Mouse (Mus musculus) limb, embryonic 14.5 days (tissue): Measurements from ENCODE around the gene Spam1. TPM values are rescaled to one million over a fixed set of nuclear protein-coding genes. Genes with fewer than 3 reads are reported as not detected.

ENCODE experiments used
- ATAC-seq: fragments of 200-750 bp; cut with Nextera tagmentation; 2 replicates; pipeline ENCODE4 v1.8.0; 2017; ENCODE audit warnings: low read depth, moderate number of reproducible peaks, moderate TSS enrichment; ENCODE audit not compliant: low FRiP score
- DNase-seq: peaks from one replicate; pipeline ENCODE4 v3.0.0-alpha.2; 2015; ENCODE audit warnings: low spot score
- H3K27ac ChIP-seq: fragments of 300-500 bp; sonication (generic); replicated peaks from 2 replicates; pipeline ENCODE4 v1.5.1; 2014; ENCODE audit warnings: low read depth, mild to moderate bottlenecking, low read length, moderate library complexity, mixed read lengths
- H3K27me3 ChIP-seq: fragments of 300-500 bp; sonication (generic); 2 replicates; pipeline ENCODE4 v1.6.1; 2014; ENCODE audit warnings: low read length, mixed read lengths; ENCODE audit not compliant: control insufficient read depth, insufficient read depth
- H3K36me3 ChIP-seq: fragments of 300-500 bp; sonication (generic); 2 replicates; pipeline ENCODE4 v1.6.1; 2014; ENCODE audit warnings: mild to moderate bottlenecking, low read length, moderate library complexity, mixed read lengths; ENCODE audit not compliant: control insufficient read depth, insufficient read depth
- H3K4me1 ChIP-seq: fragments of 300-500 bp; sonication (generic); 2 replicates; pipeline ENCODE4 v1.6.1; 2014; ENCODE audit warnings: antibody characterized with exemption, low read length, mixed read lengths; ENCODE audit not compliant: control insufficient read depth, insufficient read depth
- H3K4me2 ChIP-seq: fragments of 300-500 bp; sonication (generic); replicated peaks from 2 replicates; pipeline ENCODE4 v1.6.1; 2014; ENCODE audit warnings: low read depth, mild to moderate bottlenecking, low read length, moderate library complexity; ENCODE audit not compliant: severe bottlenecking
- H3K4me3 ChIP-seq: fragments of 300-500 bp; sonication (generic); replicated peaks from 2 replicates; pipeline ENCODE4 v1.5.1; 2014; ENCODE audit warnings: low read length
- H3K9ac ChIP-seq: fragments of 300-500 bp; sonication (generic); 2 replicates; pipeline ENCODE4 v1.6.1; 2014; ENCODE audit warnings: mild to moderate bottlenecking, low read depth, low read length, moderate library complexity; ENCODE audit not compliant: severe bottlenecking
- H3K9me3 ChIP-seq: fragments of 300-500 bp; sonication (generic); 2 replicates; pipeline ENCODE4 v1.6.1; 2016; ENCODE audit warnings: low read length; ENCODE audit not compliant: control insufficient read depth
- POLR2A ChIP-seq: fragments of 200-500 bp; IDR thresholded peaks from 2 replicates; pipeline ENCODE4 v1.8.0; 2012; ENCODE audit warnings: inconsistent platforms, mild to moderate bottlenecking, moderate library complexity, borderline replicate concordance; ENCODE audit not compliant: insufficient read depth, insufficient read length; ENCODE audit errors: extremely low read depth
- WGBS: fragments of 180-500 bp; shearing (Covaris S2); extraction: QIAGEN DNeasy Blood & Tissue Kit; methylation state at CpG from one replicate; pipeline ENCODE4 v1.1.7; 2014; 5-methylcytosine and 5-hydroxymethylcytosine counted together
- polyA plus RNA-seq, 2 experiments: library from polyadenylated mRNA; depleted of rRNA in 1 of 2; stranded (reverse) in 1 of 2; unstranded in 1 of 2; fragments of >200 nt; fragmentation: Nextera tagmentation in 1 of 2; extraction: Ambion mirVana in 1 of 2; gene quantifications; 2 replicates each; pipeline versions ENCODE4 v1.2.1 to v1.2.3; 2012 to 2014

The Spam1 gene
- polyA plus RNA-seq (2012; rRNA removed) (not detected in 2 replicates), polyA plus RNA-seq (2014; fragmentation: Nextera tagmentation; extraction: Ambion mirVana) (not detected in 2 replicates)

- H3K36me3 ChIP-seq, result no peaks in the 10 kb centered on the region
- H3K27me3 ChIP-seq, result no peaks in the 10 kb centered on the region
- ATAC-seq, result no peak
These were observed at the start of gene Spam1 for GRCm38 (mm10) chr6:24790888-24791287. Gene Spam1 (plus strand): TSS chr6:24791188.

GRCm38 (mm10) chr6:24748029-24748428 is 43.0 kb upstream of the Spam1 start, which contains the start of gene Hyal4:
Gene Hyal4 (plus strand): TSS chr6:24748329.
- Histone ChIP-seq H3K9me3 (no peaks in the 10 kb centered on the region), H3K4me3 (no peak within 1 kb of the TSS), H3K9ac (no peak within 1 kb of the TSS), H3K4me1 (no peaks in the 10 kb centered on the region), H3K27me3 (no peaks in the 10 kb centered on the region), H3K27ac (no peak within 1 kb of the TSS), H3K4me2 (no peak within 1 kb of the TSS), H3K36me3 (no peaks in the 10 kb centered on the region)
- WGBS, result 75% methylated on average over 4 of the region's 4 CpGs
- TF ChIP-seq POLR2A, result no peak
- DNase-seq, result no peak
- ATAC-seq, result no peak

More at GRCm38 (mm10) chr6:24790888-24791287, at the start of gene Spam1:
- TF ChIP-seq POLR2A, result no peak
- Histone ChIP-seq H3K9ac (no peak within 1 kb of the TSS), H3K27ac (no peak within 1 kb of the TSS), H3K9me3 (no peaks in the 10 kb centered on the region), H3K4me3 (no peak within 1 kb of the TSS), H3K4me2 (no peak within 1 kb of the TSS), H3K4me1 (no peaks in the 10 kb centered on the region)
- no peak for DNase-seq

- Histone ChIP-seq H3K9ac (no peak overlapping the region), H3K27ac (no peak overlapping the region), H3K9me3 (no peaks in the 10 kb centered on the region), H3K4me1 (no peaks in the 10 kb centered on the region), H3K4me3 (no peak overlapping the region), H3K27me3 (no peaks in the 10 kb centered on the region), H3K36me3 (no peaks in the 10 kb centered on the region), H3K4me2 (no peak overlapping the region)
- DNase-seq, result no peak
- no peak for TF ChIP-seq POLR2A
- 50% methylated on average over 3 of the region's 3 CpGs for WGBS
- ATAC-seq, result 0 out of 2 replicates have a peak, but pooled peaks have one; percentile 4
These were observed 31.7 kb upstream of the Spam1 start for GRCm38 (mm10) chr6:24759281-24759680.

- 91% methylated on average over 2 of the region's 2 CpGs for WGBS
- no peak for TF ChIP-seq POLR2A
- no peak overlapping the region for H3K27ac ChIP-seq
These were observed 24.7 kb upstream of the Spam1 start for GRCm38 (mm10) chr6:24766261-24766660.

GRCm38 (mm10) chr6:24779182-24779581 is 11.8 kb upstream of the Spam1 start:
- Histone ChIP-seq H3K9ac (no peak overlapping the region), H3K4me3 (no peak overlapping the region), H3K27me3 (no peaks in the 10 kb centered on the region), H3K4me2 (no peak overlapping the region), H3K4me1 (no peaks in the 10 kb centered on the region), H3K9me3 (no peaks in the 10 kb centered on the region), H3K36me3 (no peaks in the 10 kb centered on the region), H3K27ac (no peak overlapping the region)
- DNase-seq, result no peak
- WGBS, result 55% methylated on average over 2 of the region's 2 CpGs
- no peak for TF ChIP-seq POLR2A
- no peak for ATAC-seq

More at GRCm38 (mm10) chr6:24766261-24766660, 24.7 kb upstream of the Spam1 start:
- no peaks in the 10 kb centered on the region for H3K36me3 ChIP-seq
- H3K4me3 ChIP-seq, result no peak overlapping the region
- no peaks in the 10 kb centered on the region for H3K9me3 ChIP-seq
- ATAC-seq (no peak), DNase-seq (no peak)
- no peak overlapping the region for H3K4me2 ChIP-seq
- H3K9ac ChIP-seq, result no peak overlapping the region
- H3K27me3 ChIP-seq, result no peaks in the 10 kb centered on the region
- H3K4me1 ChIP-seq, result no peaks in the 10 kb centered on the region

GRCm38 (mm10) chr6:24822070-24822469 is 31.1 kb downstream of the Spam1 start:
- Histone ChIP-seq H3K4me1 (no peaks in the 10 kb centered on the region), H3K27me3 (no peaks in the 10 kb centered on the region), H3K36me3 (no peaks in the 10 kb centered on the region), H3K9ac (no peak overlapping the region), H3K4me3 (no peak overlapping the region), H3K9me3 (no peaks in the 10 kb centered on the region), H3K27ac (no peak overlapping the region), H3K4me2 (no peak overlapping the region)
- DNase-seq, result no peak
- 39% methylated on average over 2 of the region's 2 CpGs for WGBS
- TF ChIP-seq POLR2A, result no peak
- no peak for ATAC-seq

Other genes starting within 250 kb of the Spam1 start
- 2.2 and 4.1 TPM in 2 replicates for gene Lmod2, start 193.4 kb upstream of the Spam1 start, polyA plus RNA-seq (2012; rRNA removed)
- gene Lmod2, start 193.4 kb upstream of the Spam1 start, polyA plus RNA-seq (2014; fragmentation: Nextera tagmentation; extraction: Ambion mirVana), result 2.1 and 3.1 TPM in 2 replicates
- 30.8 and 34.8 TPM in 2 replicates for gene Wasl, start 126.2 kb upstream of the Spam1 start, polyA plus RNA-seq (2012; rRNA removed)
- 57.6 and 70.2 TPM in 2 replicates for gene Wasl, start 126.2 kb upstream of the Spam1 start, polyA plus RNA-seq (2014; fragmentation: Nextera tagmentation; extraction: Ambion mirVana)
- not detected in 2 replicates for gene Hyal6, start 57.9 kb upstream of the Spam1 start, polyA plus RNA-seq (2012; rRNA removed)
- gene Hyal6, start 57.9 kb upstream of the Spam1 start, polyA plus RNA-seq (2014; fragmentation: Nextera tagmentation; extraction: Ambion mirVana), result not detected in 2 replicates
- not detected in 2 replicates for gene Hyal4, start 42.9 kb upstream of the Spam1 start, polyA plus RNA-seq (2012; rRNA removed)
- gene Hyal4, start 42.9 kb upstream of the Spam1 start, polyA plus RNA-seq (2014; fragmentation: Nextera tagmentation; extraction: Ambion mirVana), result not detected in 2 replicates
- gene Hyal5, start 66.8 kb downstream of the Spam1 start, polyA plus RNA-seq (2012; rRNA removed), result not detected in 2 replicates
- not detected in 2 replicates for gene Hyal5, start 66.8 kb downstream of the Spam1 start, polyA plus RNA-seq (2014; fragmentation: Nextera tagmentation; extraction: Ambion mirVana)
- 0.62 and 0.82 TPM in 2 replicates for gene Tmem229a, start 165.1 kb downstream of the Spam1 start, polyA plus RNA-seq (2012; rRNA removed)
- gene Tmem229a, start 165.1 kb downstream of the Spam1 start, polyA plus RNA-seq (2014; fragmentation: Nextera tagmentation; extraction: Ambion mirVana), result 0.75 and 0.87 TPM in 2 replicates